Mouse (Mus musculus) forebrain, embryonic 16.5 days (tissue): ENCODE measurements around the gene Slc6a8. TPM values are rescaled to one million over a fixed set of nuclear protein-coding genes. Genes with fewer than 3 reads are reported as not detected.

Experiments used
- ATAC-seq: fragments of 200-750 bp; cut with Nextera tagmentation; 2 replicates; pipeline ENCODE4 v1.8.0; 2017; ENCODE audit warnings: mild to moderate bottlenecking, moderate library complexity
- H3K27ac ChIP-seq: fragments of 300-500 bp; sonication (generic); 2 replicates; pipeline ENCODE4 v1.5.1; 2014; ENCODE audit warnings: low read length, control low read depth
- H3K27me3 ChIP-seq: fragments of 300-500 bp; sonication (generic); replicated peaks from 2 replicates; pipeline ENCODE4 v1.6.1; 2014; ENCODE audit warnings: low read length; ENCODE audit not compliant: control insufficient read depth, insufficient read depth
- H3K36me3 ChIP-seq: fragments of 300-500 bp; sonication (generic); 2 replicates; pipeline ENCODE4 v1.6.1; 2014; ENCODE audit not compliant: control insufficient read depth, insufficient read depth
- H3K4me1 ChIP-seq: fragments of 300-500 bp; sonication (generic); replicated peaks from 2 replicates; pipeline ENCODE4 v1.6.1; 2014; ENCODE audit warnings: low read length; ENCODE audit not compliant: control insufficient read depth, insufficient read depth
- H3K4me2 ChIP-seq: fragments of 300-500 bp; sonication (generic); 2 replicates; pipeline ENCODE4 v1.6.1; 2014; ENCODE audit warnings: mild to moderate bottlenecking, low read length, control low read depth
- H3K4me3 ChIP-seq: fragments of 300-500 bp; sonication (generic); replicated peaks from 2 replicates; pipeline ENCODE4 v1.5.1; 2014; ENCODE audit warnings: mild to moderate bottlenecking, low read length, control low read depth
- H3K9ac ChIP-seq: fragments of 300-500 bp; sonication (generic); replicated peaks from 2 replicates; pipeline ENCODE4 v1.6.1; 2014; ENCODE audit warnings: low read depth, low read length, control low read depth
- H3K9me3 ChIP-seq: fragments of 300-500 bp; sonication (generic); 2 replicates; pipeline ENCODE4 v1.6.1; 2016; ENCODE audit warnings: low read length; ENCODE audit not compliant: control insufficient read depth
- WGBS: fragments of 180-500 bp; shearing (Covaris S2); extraction: QIAGEN DNeasy Blood & Tissue Kit; methylation state at CpG from one replicate; pipeline ENCODE4 v1.1.7; 2014; 5-methylcytosine and 5-hydroxymethylcytosine counted together
- polyA plus RNA-seq: library from polyadenylated mRNA; unstranded; fragments of >200 nt; fragmentation: Nextera tagmentation; extraction: Ambion mirVana; gene quantifications from 2 replicates; pipeline ENCODE4 v1.2.1, GENCODE M21; 2015

The Slc6a8 gene
- polyA plus RNA-seq, 1 experiment from 2014 or later = 7.5 TPM

DNA sequence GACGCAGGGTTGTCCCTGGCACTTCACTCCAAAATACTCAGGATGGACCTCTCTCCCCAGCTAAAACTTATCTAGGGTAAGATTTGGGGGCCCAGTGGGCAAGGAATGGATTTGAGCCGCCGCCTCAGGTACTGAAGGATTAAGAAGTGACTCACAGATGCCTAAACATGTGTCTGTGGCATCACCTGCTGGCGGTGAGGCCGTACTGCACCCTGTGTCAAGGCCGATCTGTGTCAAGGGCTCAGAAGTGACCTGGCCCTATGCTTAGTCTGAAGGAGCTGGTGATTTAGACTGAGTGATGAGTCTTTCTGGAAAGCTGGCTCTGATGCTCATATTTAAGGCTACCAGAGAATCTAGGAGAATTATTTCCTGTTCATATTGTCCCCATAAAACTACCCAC is 18.8 kb upstream of the Slc6a8 start:
- Histone ChIP-seq H3K4me1 (peaks cover 6% of the 10 kb centered on the region), H3K27ac (no peak overlapping the region), H3K4me2 (no peak overlapping the region), H3K4me3 (no peak overlapping the region), H3K36me3 (no peaks in the 10 kb centered on the region), H3K27me3 (no peaks in the 10 kb centered on the region), H3K9ac (no peak overlapping the region), H3K9me3 (no peaks in the 10 kb centered on the region)
- WGBS = 12% methylated on average over 6 of the region's 6 CpGs
- peak; percentile 30; the same call in 1 of the 2 replicates for ATAC-seq

- H3K4me2 ChIP-seq = no peak overlapping the region
- no peak for ATAC-seq
- H3K9me3 ChIP-seq = no peaks in the 10 kb centered on the region
- no peaks in the 10 kb centered on the region for H3K36me3 ChIP-seq
- no peak overlapping the region for H3K4me3 ChIP-seq
- WGBS = 70% methylated on average over 3 of the region's 3 CpGs
- peaks cover 10% of the 10 kb centered on the region for H3K4me1 ChIP-seq
- no peaks in the 10 kb centered on the region; the same call in 1 of the 2 replicates for H3K27me3 ChIP-seq
- no peak overlapping the region for H3K27ac ChIP-seq
- no peak overlapping the region for H3K9ac ChIP-seq
Measured at GRCm38 (mm10) chrX:73655529-73655928, 17.4 kb upstream of the Slc6a8 start.

- no peak overlapping the region for H3K9ac ChIP-seq
- no peaks in the 10 kb centered on the region; the same call in 1 of the 2 replicates for H3K27me3 ChIP-seq
- no peak for ATAC-seq
- H3K4me3 ChIP-seq = peak overlapping the region; percentile 56
- H3K4me1 ChIP-seq = peaks cover 10% of the 10 kb centered on the region
- 38% methylated on average over 7 of the region's 7 CpGs for WGBS
- H3K36me3 ChIP-seq = no peaks in the 10 kb centered on the region
- no peaks in the 10 kb centered on the region for H3K9me3 ChIP-seq
- peak overlapping the region; percentile 67 for H3K4me2 ChIP-seq
- H3K27ac ChIP-seq = no peak overlapping the region
Measured at GRCm38 (mm10) chrX:73658391-73658790, 14.6 kb upstream of the Slc6a8 start.

DNA sequence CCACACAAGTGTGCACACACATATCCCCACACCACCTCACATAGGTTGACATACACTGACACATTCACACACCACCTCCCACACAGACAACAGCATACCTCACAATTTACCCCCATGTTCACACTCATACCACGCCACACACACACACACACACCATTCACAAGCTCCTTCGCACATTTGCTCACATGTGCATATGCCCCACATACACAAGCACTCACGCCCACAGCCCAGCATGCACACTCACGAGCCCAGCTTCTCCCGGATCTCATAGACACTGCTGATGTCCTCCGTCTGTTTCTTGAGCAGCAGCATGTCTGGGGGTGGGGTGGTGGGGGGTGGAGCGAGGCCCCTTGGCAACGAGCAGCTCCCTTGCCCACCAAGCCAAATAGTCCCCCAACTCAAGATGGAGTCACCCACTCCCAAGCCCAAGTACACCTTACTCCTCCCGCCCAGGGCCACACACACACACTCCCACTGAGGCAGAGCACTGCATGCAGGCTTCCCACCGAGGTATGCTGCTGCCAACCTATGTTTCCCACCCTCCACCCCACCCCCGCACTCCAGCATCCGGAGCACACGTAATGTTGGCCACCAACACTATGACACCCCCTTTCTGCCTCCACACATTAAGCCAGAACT is 13.9 kb upstream of the Slc6a8 start:
- peak overlapping the region; percentile 77 for H3K9ac ChIP-seq
- peaks cover 10% of the 10 kb centered on the region for H3K4me1 ChIP-seq
- no peaks in the 10 kb centered on the region for H3K36me3 ChIP-seq
- no peaks in the 10 kb centered on the region for H3K9me3 ChIP-seq
- peak overlapping the region; percentile 56 for H3K4me3 ChIP-seq
- no peak overlapping the region; the same call in 1 of the 2 replicates for H3K27ac ChIP-seq
- ATAC-seq = peak; percentile 37
- H3K27me3 ChIP-seq = no peaks in the 10 kb centered on the region; the same call in 1 of the 2 replicates
- H3K4me2 ChIP-seq = peak overlapping the region; percentile 67
- WGBS = 54% methylated on average over 13 of the region's 13 CpGs

DNA sequence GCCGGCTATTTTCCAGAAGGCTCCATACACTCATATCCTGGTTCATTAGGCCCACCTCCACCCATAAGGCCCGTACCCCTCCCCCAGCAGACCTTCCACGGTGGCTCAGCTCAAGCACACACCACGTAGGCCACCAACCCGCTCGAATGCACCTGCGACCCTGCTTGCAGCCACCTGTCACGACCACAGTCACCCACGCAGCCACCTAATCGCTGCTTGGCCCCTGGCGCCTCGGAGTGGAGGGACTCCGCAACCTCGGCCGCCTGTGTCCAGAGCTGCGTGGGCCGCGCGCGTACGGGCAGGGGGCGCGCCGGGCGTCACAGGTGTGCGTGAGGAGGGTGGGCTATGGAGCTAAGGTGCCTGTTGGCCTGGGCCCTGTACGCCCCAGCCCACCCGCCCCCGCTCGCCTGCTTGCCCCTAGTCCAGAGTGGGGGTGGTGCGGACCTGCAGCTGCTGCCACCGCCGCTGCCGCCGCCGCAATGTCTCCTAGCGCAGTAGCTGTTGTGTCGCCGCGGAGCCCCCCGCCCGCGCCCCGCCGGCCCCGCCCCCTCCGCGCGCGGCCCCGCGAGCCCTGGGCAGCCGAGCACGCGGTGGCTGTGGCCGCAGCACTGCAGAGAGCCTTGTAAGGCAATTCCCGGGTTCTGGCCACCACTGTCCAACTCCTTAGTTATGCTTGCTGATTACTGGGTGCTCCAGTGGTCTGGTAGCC is 13.2 kb upstream of the Slc6a8 start, which contains the start of gene Pnck:
Pnck (minus strand) TSS at position 543 of the 709 bp plus-strand sequence.
- Histone ChIP-seq H3K27me3 (no peaks in the 10 kb centered on the region; the same call in 1 of the 2 replicates), H3K4me1 (peaks cover 10% of the 10 kb centered on the region), H3K36me3 (no peaks in the 10 kb centered on the region), H3K9ac (peak within 1 kb of the TSS; percentile 77), H3K4me2 (peak within 1 kb of the TSS; percentile 67), H3K9me3 (no peaks in the 10 kb centered on the region), H3K4me3 (peak within 1 kb of the TSS; percentile 56), H3K27ac (peak within 1 kb of the TSS; percentile 44)
- peak; percentile 71 for ATAC-seq
- WGBS = 18% methylated on average over 50 of the region's 57 CpGs

DNA sequence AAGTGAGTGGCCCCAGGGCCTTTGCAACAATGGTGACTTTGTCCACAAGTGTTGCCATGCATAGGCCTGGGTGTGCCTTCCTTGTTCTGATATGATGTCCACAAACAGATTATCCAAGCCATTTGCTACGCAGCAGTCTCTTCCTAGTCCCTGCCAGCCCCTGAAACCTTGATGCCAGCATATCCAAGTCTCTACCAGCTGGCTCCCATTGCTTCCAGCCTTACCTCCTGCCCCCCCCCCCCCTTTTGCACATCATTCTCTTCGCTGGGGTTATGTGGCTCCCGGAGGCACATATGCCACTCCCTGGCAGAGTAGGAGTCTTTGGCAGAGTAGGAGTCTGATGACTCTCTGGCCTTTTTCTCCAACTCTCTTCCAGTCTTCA is 12.7 kb upstream of the Slc6a8 start:
- Histone ChIP-seq H3K9me3 (no peaks in the 10 kb centered on the region), H3K4me2 (peak overlapping the region; percentile 67), H3K27me3 (no peaks in the 10 kb centered on the region; the same call in 1 of the 2 replicates), H3K9ac (peak overlapping the region; percentile 77), H3K4me3 (peak overlapping the region; percentile 56), H3K36me3 (no peaks in the 10 kb centered on the region), H3K4me1 (peaks cover 10% of the 10 kb centered on the region), H3K27ac (0 out of 2 replicates have a peak overlapping the region, but pooled peaks have one; percentile 18)
- 28% methylated on average over 3 of the region's 3 CpGs for WGBS
- ATAC-seq = peak; percentile 12

- H3K9ac ChIP-seq = no peak overlapping the region
- no peaks in the 10 kb centered on the region for H3K9me3 ChIP-seq
- ATAC-seq = no peak
- H3K27ac ChIP-seq = no peak overlapping the region
- H3K27me3 ChIP-seq = no peaks in the 10 kb centered on the region; the same call in 1 of the 2 replicates
- H3K36me3 ChIP-seq = no peaks in the 10 kb centered on the region
- no peak overlapping the region for H3K4me3 ChIP-seq
- no peak overlapping the region for H3K4me2 ChIP-seq
- H3K4me1 ChIP-seq = peaks cover 10% of the 10 kb centered on the region
Measured at GRCm38 (mm10) chrX:73663143-73663542, 9.8 kb upstream of the Slc6a8 start.

DNA sequence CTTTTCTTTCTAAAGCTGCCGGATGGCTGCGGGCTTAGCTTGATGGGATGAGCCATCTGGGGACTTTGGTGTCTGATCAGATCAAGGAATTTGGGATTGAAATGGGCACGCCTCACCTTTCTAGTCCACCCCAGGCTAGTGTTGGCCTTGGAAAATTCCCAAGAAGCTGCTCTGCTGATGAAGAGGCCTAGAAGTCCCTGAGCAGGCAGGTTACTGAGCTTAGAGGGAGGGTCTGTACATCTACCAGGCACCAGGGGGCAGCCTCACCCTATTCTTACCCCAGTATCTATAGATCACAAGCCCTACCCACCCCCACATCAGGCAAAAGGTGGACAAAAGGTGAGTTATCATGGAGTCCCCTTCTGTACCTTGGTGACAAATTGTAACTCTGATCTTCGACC is 919 bp upstream of the Slc6a8 start:
- WGBS = 48% methylated on average over 4 of the region's 4 CpGs
- Histone ChIP-seq H3K4me1 (peaks cover 17% of the 10 kb centered on the region), H3K9ac (no peak overlapping the region), H3K4me2 (no peak overlapping the region), H3K27ac (no peak overlapping the region), H3K36me3 (no peaks in the 10 kb centered on the region), H3K27me3 (no peaks in the 10 kb centered on the region), H3K9me3 (no peaks in the 10 kb centered on the region; the same call in 1 of the 2 replicates), H3K4me3 (no peak overlapping the region)
- peak; percentile 62 for ATAC-seq

- Histone ChIP-seq H3K4me3 (peak overlapping the region; percentile 62), H3K9ac (peak overlapping the region; percentile 71), H3K27me3 (no peaks in the 10 kb centered on the region), H3K4me1 (peaks cover 17% of the 10 kb centered on the region), H3K36me3 (no peaks in the 10 kb centered on the region), H3K27ac (no peak overlapping the region), H3K9me3 (no peaks in the 10 kb centered on the region; the same call in 1 of the 2 replicates), H3K4me2 (peak overlapping the region; percentile 70)
- WGBS = 25% methylated on average over 23 of the region's 42 CpGs
- ATAC-seq = no peak; the same call in 1 of the 2 replicates
Measured at GRCm38 (mm10) chrX:73673619-73673967, 643 bp downstream of the Slc6a8 start.
